Mouse (Mus musculus) cerebral cortex, adult 2 months (tissue): ENCODE results near the gene Tfdp1.

ENCODE experiments used
- WGBS: fragments of 180-500 bp; shearing (Covaris S2); methylation state at CpG from one replicate; pipeline ENCODE4 v1.1.7; 2018; 5-methylcytosine and 5-hydroxymethylcytosine counted together

The Tfdp1 gene

GRCm38 (mm10) chr8:13420970-13421369 is 82.4 kb downstream of the Tfdp1 start:
- WGBS = 56% methylated on average over 6 of the region's 6 CpGs

DNA sequence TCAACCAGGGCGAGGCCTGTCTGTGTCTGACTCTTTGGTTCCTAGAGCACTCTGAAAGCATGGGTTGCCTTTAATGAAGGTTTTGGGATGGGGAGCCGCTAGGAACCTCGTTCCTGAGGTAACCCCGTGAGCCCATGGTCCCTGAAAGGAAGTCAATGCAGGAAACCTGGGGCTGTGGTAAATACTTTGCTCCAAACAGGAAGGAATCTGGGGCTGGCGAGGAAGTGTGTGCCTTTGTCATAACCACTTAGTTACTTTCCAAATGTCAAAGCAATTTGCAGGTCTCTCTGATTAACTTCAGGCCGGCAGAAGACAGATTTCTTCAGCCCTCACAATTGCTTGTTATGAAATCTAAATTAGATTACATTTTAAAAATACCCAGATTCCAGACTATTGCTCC is 88.8 kb downstream of the Tfdp1 start:
- 71% methylated on average over 6 of the region's 6 CpGs for WGBS
